Mouse (Mus musculus) embryonic facial prominence, embryonic 13.5 days (tissue): ENCODE measurements around the gene Maged1. TPM values are rescaled to one million over a fixed set of nuclear protein-coding genes. Genes with fewer than 3 reads are reported as not detected.
"Not testable (repeated sequence)": the region's sequence is repeated elsewhere in the genome, so short reads cannot be mapped to it uniquely, and the experiment has no call there.

Experiments used
- ATAC-seq: fragments of 200-750 bp; cut with Nextera tagmentation; 2 replicates; pipeline ENCODE4 v1.8.0; 2017; ENCODE audit warnings: low read depth; ENCODE audit not compliant: insufficient number of reproducible peaks, insufficient read depth, low FRiP score, low TSS enrichment
- H3K27ac ChIP-seq: fragments of 300-500 bp; sonication (generic); 2 replicates; pipeline ENCODE4 v1.5.1; 2015; ENCODE audit warnings: moderate library complexity, mild to moderate bottlenecking, inconsistent platforms
- H3K27me3 ChIP-seq: fragments of 300-500 bp; sonication (generic); 2 replicates; pipeline ENCODE4 v1.6.1; 2015; ENCODE audit warnings: mild to moderate bottlenecking, inconsistent platforms
- H3K36me3 ChIP-seq: fragments of 300-500 bp; sonication (generic); 2 replicates; pipeline ENCODE4 v1.6.1; 2015; ENCODE audit warnings: mild to moderate bottlenecking, inconsistent platforms
- H3K4me1 ChIP-seq: fragments of 300-500 bp; sonication (generic); 2 replicates; pipeline ENCODE4 v1.6.1; 2015; ENCODE audit warnings: inconsistent platforms
- H3K4me2 ChIP-seq: fragments of 300-500 bp; sonication (generic); 2 replicates; pipeline ENCODE4 v1.6.1; 2015; ENCODE audit warnings: moderate library complexity, mild to moderate bottlenecking, inconsistent platforms
- H3K4me3 ChIP-seq: fragments of 300-500 bp; sonication (generic); 2 replicates; pipeline ENCODE4 v1.5.1; 2015; ENCODE audit warnings: mild to moderate bottlenecking, inconsistent platforms
- H3K9ac ChIP-seq: fragments of 300-500 bp; sonication (generic); 2 replicates; pipeline ENCODE4 v1.6.1; 2015; ENCODE audit warnings: mild to moderate bottlenecking, inconsistent platforms
- H3K9me3 ChIP-seq: fragments of 300-500 bp; sonication (generic); 2 replicates; pipeline ENCODE4 v1.6.1; 2016; ENCODE audit warnings: inconsistent platforms
- WGBS: fragments of 180-500 bp; shearing (Covaris S2); methylation state at CpG from one replicate; pipeline ENCODE4 v1.1.7; 2015; ENCODE audit warnings: mixed read lengths; 5-methylcytosine and 5-hydroxymethylcytosine counted together
- polyA plus RNA-seq: library from polyadenylated mRNA; unstranded; fragments of >200 nt; fragmentation: Nextera tagmentation; extraction: Ambion mirVana; gene quantifications from 2 replicates; pipeline ENCODE4 v1.2.1, GENCODE M21; 2015

Gene Maged1
- polyA plus RNA-seq, 1 experiment from 2014 or later = 750 TPM

DNA sequence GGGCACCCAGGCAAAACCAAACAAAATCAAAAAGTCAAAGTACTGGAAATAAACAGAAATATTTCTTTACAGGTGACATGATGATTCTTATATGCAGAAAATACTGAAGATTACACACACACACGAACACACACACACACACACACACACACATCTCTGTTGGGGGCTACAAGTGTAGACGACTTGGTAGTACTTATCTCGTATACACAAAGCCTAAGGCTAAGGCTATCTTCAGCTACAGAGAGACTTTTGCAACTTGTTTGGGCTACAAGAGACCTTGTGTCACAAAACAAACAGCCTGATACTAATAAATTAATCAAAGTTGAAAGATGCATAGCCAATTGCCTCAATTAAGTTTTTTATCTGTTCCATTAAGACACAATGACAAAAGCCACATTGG is 19.8 kb downstream of the Maged1 start:
- Histone ChIP-seq H3K27ac (no peak overlapping the region), H3K36me3 (no peaks in the 10 kb centered on the region), H3K4me1 (no peaks in the 10 kb centered on the region), H3K9ac (no peak overlapping the region), H3K9me3 (0 out of 2 replicates have a peak, but pooled peaks cover 3% of the 10 kb centered on the region), H3K4me2 (no peak overlapping the region), H3K4me3 (no peak overlapping the region), H3K27me3 (no peaks in the 10 kb centered on the region; the same call in 1 of the 2 replicates)
- WGBS = 65% methylated on average over 3 of the region's 3 CpGs
- no peak for ATAC-seq

DNA sequence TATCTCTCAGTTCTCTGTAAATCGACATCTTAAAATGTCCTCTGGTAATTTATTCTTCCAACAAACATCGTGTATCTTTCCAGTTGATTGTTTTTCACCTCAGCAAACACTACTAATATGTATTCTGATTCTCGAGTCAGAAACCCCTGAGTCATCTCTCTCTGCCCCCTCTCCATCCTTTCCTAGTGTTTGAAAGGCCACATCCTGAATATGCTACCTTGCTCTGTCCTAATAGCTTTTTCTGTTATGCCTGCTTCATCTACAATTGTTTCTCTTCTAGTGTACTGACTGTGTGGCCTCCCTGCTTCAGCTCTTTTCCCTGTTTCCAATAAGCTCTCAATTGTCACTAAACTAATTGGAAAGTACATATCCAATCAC is 33.5 kb downstream of the Maged1 start:
- Histone ChIP-seq H3K27ac (no peak overlapping the region), H3K9ac (no peak overlapping the region), H3K9me3 (no peaks in the 10 kb centered on the region), H3K36me3 (no peaks in the 10 kb centered on the region), H3K4me3 (no peak overlapping the region), H3K27me3 (peaks cover 25% of the 10 kb centered on the region), H3K4me2 (no peak overlapping the region), H3K4me1 (no peaks in the 10 kb centered on the region)
- WGBS = 68% methylated on average over 3 of the region's 3 CpGs
- ATAC-seq = no peak

- H3K4me3 ChIP-seq, H3K4me2 ChIP-seq, H3K9ac ChIP-seq, H3K4me1 ChIP-seq, ATAC-seq, H3K27ac ChIP-seq, H3K9me3 ChIP-seq, H3K36me3 ChIP-seq: not testable (repeated sequence)
- 37% methylated on average over 8 of the region's 14 CpGs for WGBS
- H3K27me3 ChIP-seq = peaks cover 28% of the 10 kb centered on the region
These were observed 34.1 kb downstream of the Maged1 start for GRCm38 (mm10) chrX:94507698-94508441.

- Histone ChIP-seq H3K27me3 (peaks cover 17% of the 10 kb centered on the region), H3K36me3 (no peaks in the 10 kb centered on the region), H3K4me2 (no peak overlapping the region), H3K9me3 (no peaks in the 10 kb centered on the region), H3K4me3 (no peak overlapping the region), H3K27ac (no peak overlapping the region), H3K4me1 (no peaks in the 10 kb centered on the region), H3K9ac (no peak overlapping the region)
- ATAC-seq = no peak
- 80% methylated on average over 2 of the region's 2 CpGs for WGBS
These were observed 55.7 kb downstream of the Maged1 start for GRCm38 (mm10) chrX:94486001-94486792.

Other genes with a start within 250 kb of the Maged1 start
- 0.22 TPM in 1 of 2 replicates, not detected in the other for gene Fam90a1b, start 175.4 kb downstream of the Maged1 start, polyA plus RNA-seq
- 67.8 and 80.7 TPM in 2 replicates for gene Apoo, start 175.0 kb downstream of the Maged1 start, polyA plus RNA-seq
- gene Gspt2, start 93.9 kb upstream of the Maged1 start, polyA plus RNA-seq = 6.6 and 6.9 TPM in 2 replicates
- gene Zxdb, start 182.4 kb upstream of the Maged1 start, polyA plus RNA-seq = 1.4 and 2.0 TPM in 2 replicates